ENCODE assay signal across 9 mouse cellular contexts in genomic region chr13:48662431-48663143, GRCm38 (mm10). TPM values are rescaled to one million over a fixed set of nuclear protein-coding genes. Genes with fewer than 3 reads are reported as not detected.
A peak's percentile ranks its signal among the peaks of the same experiment; 100 is the strongest.
DNase-seq lines count a peak whose midpoint lies in the region; ATAC-seq lines count a peak whose summit lies in the region.
"Had no signal": no experiment of that assay in that cellular context is flagged by ENCODE, and none has a peak within 500 bp of the region (broad histone marks: within the 10 kb centered on the region; RNA-seq: fewer than 3 reads in every experiment).

Gene Barx1, plus strand, starts transcription at chr13:48662998.

- H3K9ac ChIP-seq in heart, embryonic 11.5 days (ENCODE audit: low read depth, low read length) = no peak within 1 kb of the TSS
- H3K9ac ChIP-seq in hindbrain, embryonic 12.5 days = peak within 1 kb of the TSS; percentile 56
- peak within 1 kb of the TSS; percentile 45 for H3K9ac ChIP-seq in midbrain, embryonic 11.5 days (ENCODE audit: low read length)

- H3K4me1 ChIP-seq in heart, embryonic 11.5 days (ENCODE audit: control insufficient read depth, insufficient read depth, low read length) = peaks cover 21% of the 10 kb centered on the region
- peaks cover 31% of the 10 kb centered on the region for H3K4me1 ChIP-seq in hindbrain, embryonic 12.5 days
- H3K4me1 ChIP-seq in midbrain, embryonic 11.5 days (ENCODE audit: control insufficient read depth, insufficient read depth, low read length) = peaks cover 15% of the 10 kb centered on the region

- WGBS in heart, embryonic 11.5 days (ENCODE audit: insufficient replicate concordance) = 0% methylated on average over 50 of the region's 73 CpGs
- WGBS in hindbrain, embryonic 12.5 days = 1% methylated on average over 57 of the region's 73 CpGs
- WGBS in midbrain, embryonic 11.5 days = under 1% methylated on average over 52 of the region's 73 CpGs

- intact Hi-C loops in heart, postnatal 10 days (cut with DNase I) = no loop called here

- no peaks in the 10 kb centered on the region for H3K9me3 ChIP-seq in heart, embryonic 11.5 days (replicated peaks; ENCODE audit: control insufficient read depth, low read length)
- no peaks in the 10 kb centered on the region for H3K9me3 ChIP-seq in hindbrain, embryonic 12.5 days (replicated peaks)
- H3K9me3 ChIP-seq in midbrain, embryonic 11.5 days (ENCODE audit: control insufficient read depth, low read length) = no peaks in the 10 kb centered on the region

- peak; percentile 68 for ATAC-seq in heart, embryonic 11.5 days (replicated peaks; ENCODE audit: insufficient number of reproducible peaks, low FRiP score, low TSS enrichment)
- ATAC-seq in hindbrain, embryonic 12.5 days (ENCODE audit: low FRiP score) = peak; percentile 46; the same call in 1 of the 2 replicates
- peak; percentile 64 for ATAC-seq in midbrain, embryonic 11.5 days (ENCODE audit: low FRiP score)
- no peak for ATAC-seq in cerebellum, adult (ENCODE audit: insufficient number of reproducible peaks, low FRiP score, low TSS enrichment)

- no peak within 1 kb of the TSS for H3K27ac ChIP-seq in heart, embryonic 11.5 days (ENCODE audit: low read depth, low read length)
- no peak within 1 kb of the TSS for H3K27ac ChIP-seq in hindbrain, embryonic 12.5 days
- no peak within 1 kb of the TSS for H3K27ac ChIP-seq in midbrain, embryonic 11.5 days (ENCODE audit: low read depth, low read length)

- peaks cover 99% of the 10 kb centered on the region for H3K27me3 ChIP-seq in heart, embryonic 11.5 days (ENCODE audit: control insufficient read depth, insufficient read depth, low read length)
- H3K27me3 ChIP-seq in hindbrain, embryonic 12.5 days = peaks cover 95% of the 10 kb centered on the region
- H3K27me3 ChIP-seq in midbrain, embryonic 11.5 days (ENCODE audit: control insufficient read depth, insufficient read depth, low read length) = peaks cover 100% of the 10 kb centered on the region

- no peak for DNase-seq in heart, postnatal 10 days
- peak; percentile 43 for DNase-seq in ZHBTc4 (ENCODE audit: low read depth, low spot score)
- peak; percentile 95 for DNase-seq in midbrain, embryonic 11.5 days (ENCODE audit: low spot score, missing footprints)
- no peak for DNase-seq in adrenal gland, adult 18-20 months (ENCODE audit: low spot score in 2 of 2)
- no peak for DNase-seq in testis, postnatal 10 days (ENCODE audit: low spot score)

- H3K4me2 ChIP-seq in heart, embryonic 11.5 days = peak within 1 kb of the TSS; percentile 77
- H3K4me2 ChIP-seq in hindbrain, embryonic 12.5 days (replicated peaks) = peak within 1 kb of the TSS; percentile 66
- peak within 1 kb of the TSS; percentile 69 for H3K4me2 ChIP-seq in midbrain, embryonic 11.5 days

- no peaks in the 10 kb centered on the region for H3K36me3 ChIP-seq in heart, embryonic 11.5 days (ENCODE audit: control insufficient read depth, insufficient read depth, low read length)
- no peaks in the 10 kb centered on the region for H3K36me3 ChIP-seq in hindbrain, embryonic 12.5 days
- H3K36me3 ChIP-seq in midbrain, embryonic 11.5 days (ENCODE audit: control insufficient read depth, insufficient read depth, low read length) = no peaks in the 10 kb centered on the region

- H3K4me3 ChIP-seq in heart, embryonic 11.5 days (ENCODE audit: low read depth, low read length) = peak within 1 kb of the TSS; percentile 47
- H3K4me3 ChIP-seq in hindbrain, embryonic 12.5 days = peak within 1 kb of the TSS; percentile 44
- peak within 1 kb of the TSS; percentile 42 for H3K4me3 ChIP-seq in midbrain, embryonic 11.5 days (ENCODE audit: low read depth, low read length)

RNA-seq across cellular contexts. Expression of gene Barx1, which starts in this region (rescaled TPM):
- polyA plus RNA-seq in heart, embryonic 11.5 days (2014; fragmentation: Nextera tagmentation; extraction: Ambion mirVana) = 2.0 and 3.2 TPM in 2 replicates
- not detected for total RNA-seq in heart, postnatal 10 days (2021)
- 5.6 and 5.7 TPM in 2 replicates for polyA plus RNA-seq in hindbrain, embryonic 12.5 days (2016; fragmentation: Nextera tagmentation; extraction: Ambion mirVana)
- polyA plus RNA-seq in midbrain, embryonic 11.5 days (2014; fragmentation: Nextera tagmentation; extraction: Ambion mirVana) = 0.19 and 0.46 TPM in 2 replicates
- not detected for total RNA-seq in adrenal gland, adult 18-20 months (2021)
- total RNA-seq: layer of hippocampus, postnatal 25 days had no signal

Comparison
In these comparisons a context has a peak if more than half of its experiments do, and no peak if none do; other contexts are left out.
1. Peak in DNase-seq, ATAC-seq, H3K4me3 ChIP-seq, H3K9ac ChIP-seq and H3K4me2 ChIP-seq in midbrain, embryonic 11.5 days; RNA of the gene not detected or under 1 TPM.